Mouse (Mus musculus) cerebellum, adult 11 months (tissue): Measurements from ENCODE around the gene Itfg2.
"Not testable (repeated sequence)": the region's sequence is repeated elsewhere in the genome, so short reads cannot be mapped to it uniquely, and the experiment has no call there.

Experiments
- DNase-seq: peaks from one replicate; pipeline ENCODE4 v3.0.0; 2022

Itfg2 gene

GRCm38 (mm10) chr6:128380594-128381167 is 44.0 kb downstream of the Itfg2 start:
- DNase-seq, result not testable (repeated sequence)

GRCm38 (mm10) chr6:128379636-128380035 is 45.1 kb downstream of the Itfg2 start:
- no peak for DNase-seq

- no peak for DNase-seq
Observed at GRCm38 (mm10) chr6:128376371-128377085, 48.2 kb downstream of the Itfg2 start.

DNA sequence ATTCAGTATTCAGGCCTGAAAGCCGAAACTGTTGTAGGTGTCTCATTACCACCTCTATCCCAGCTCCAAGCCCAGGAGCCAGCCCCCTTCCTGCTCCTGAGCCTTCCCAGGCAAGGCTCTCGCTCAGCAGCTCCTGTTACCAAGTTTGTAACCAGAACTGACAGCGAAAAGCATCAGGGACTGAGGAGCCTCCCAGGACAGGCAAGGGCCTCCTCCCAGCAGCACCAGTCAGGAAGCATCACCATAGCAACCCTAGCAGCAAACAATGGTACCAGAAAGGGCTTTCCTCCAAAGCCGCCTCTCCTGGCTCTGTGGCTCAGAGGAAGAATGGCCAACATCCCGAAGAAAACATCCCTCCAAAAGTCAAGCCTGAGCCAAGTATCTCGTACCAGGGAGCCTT is 49.5 kb downstream of the Itfg2 start, which contains the start of the genes Tex52 and Gm44596:
Tex52 (plus strand) TSS at position 265 of the 400 bp plus-strand sequence.
Gm44596 (plus strand) TSS at position 312 of the 400 bp plus-strand sequence.
- no peak for DNase-seq

DNA sequence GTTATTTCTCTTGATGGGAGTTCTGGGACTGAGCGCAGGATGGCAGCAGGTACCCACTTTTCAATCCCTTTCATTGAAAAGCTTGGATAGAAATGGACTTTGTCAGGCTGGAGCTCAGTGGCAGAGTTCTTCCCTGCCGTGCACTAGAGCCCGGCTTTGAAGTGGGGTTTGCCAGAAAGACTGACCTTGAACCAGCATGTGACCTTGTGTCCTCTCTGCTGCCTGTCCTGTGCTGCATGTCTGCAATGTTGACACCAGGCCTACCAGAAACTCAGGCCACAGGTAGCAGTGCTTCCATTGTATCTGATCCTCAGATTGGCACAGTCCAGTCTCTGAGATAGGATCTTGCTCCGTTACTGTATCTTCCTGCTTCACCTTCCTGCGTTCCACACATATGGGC is 54.7 kb downstream of the Itfg2 start:
- DNase-seq, result no peak

- DNase-seq, result no peak
Observed at GRCm38 (mm10) chr6:128366466-128366865, 58.3 kb downstream of the Itfg2 start.

GRCm38 (mm10) chr6:128364721-128365120 is 60.0 kb downstream of the Itfg2 start:
- no peak for DNase-seq

GRCm38 (mm10) chr6:128363007-128363825 is 61.5 kb downstream of the Itfg2 start:
- DNase-seq, result no peak

DNA sequence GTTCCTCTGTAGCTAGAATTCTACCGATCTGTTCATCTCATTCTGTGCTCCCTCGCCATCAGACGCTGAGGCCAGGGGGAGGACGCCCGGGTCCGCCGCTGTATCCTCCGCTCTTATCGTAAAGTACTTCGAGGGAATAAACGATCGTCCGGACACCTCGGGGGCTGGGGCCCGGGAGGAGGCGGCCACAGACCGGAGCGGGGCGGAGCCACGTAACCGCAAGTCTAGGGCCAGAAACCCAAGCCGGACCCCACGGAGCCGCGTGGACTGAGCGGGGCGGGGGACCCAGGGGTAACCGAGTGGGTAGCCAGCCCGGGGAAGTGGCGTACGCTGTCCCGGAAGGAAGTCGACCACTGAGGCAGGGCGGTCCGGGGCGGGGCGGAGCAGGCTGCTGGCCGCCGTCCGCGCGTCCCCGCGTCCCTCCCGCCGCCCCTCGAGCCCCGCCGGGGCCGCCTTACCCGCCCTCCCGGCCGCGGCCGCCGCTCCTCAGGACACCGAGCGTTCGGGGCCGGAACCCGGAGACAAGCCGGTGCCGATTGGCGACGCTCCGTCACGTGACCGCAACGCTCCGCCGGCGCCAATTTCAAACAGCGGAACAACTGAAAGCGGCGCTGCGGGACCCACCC is 62.2 kb downstream of the Itfg2 start, which contains the start of the genes Rhno1 and Foxm1:
Rhno1 (minus strand) TSS at position 531 of the 626 bp plus-strand sequence.
Foxm1 (plus strand) TSS at position 587 of the 626 bp plus-strand sequence.
- DNase-seq, result peak; percentile 78

DNA sequence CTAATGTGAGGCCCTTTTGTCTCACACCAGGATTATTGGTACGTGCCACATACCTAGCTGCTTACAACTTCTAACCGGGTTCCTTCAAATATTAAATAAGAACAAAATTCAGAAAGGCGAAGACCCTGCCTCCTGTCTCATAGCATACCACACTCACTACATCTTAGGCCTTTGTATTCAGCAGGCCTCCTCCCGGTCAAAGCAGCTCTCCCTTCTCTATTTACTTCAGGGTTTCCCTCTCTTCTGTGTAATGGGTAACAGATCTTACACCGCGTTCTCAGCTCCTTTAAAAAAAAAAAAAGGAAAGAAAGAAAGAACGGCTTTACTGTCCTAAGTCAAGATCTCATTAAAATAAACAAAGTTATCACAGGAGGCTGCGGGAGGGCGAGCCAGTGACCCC is 62.8 kb downstream of the Itfg2 start:
- DNase-seq, result no peak
